Mouse (Mus musculus): Measurements from ENCODE around the gene Lcp2.

Gene Lcp2

DNA sequence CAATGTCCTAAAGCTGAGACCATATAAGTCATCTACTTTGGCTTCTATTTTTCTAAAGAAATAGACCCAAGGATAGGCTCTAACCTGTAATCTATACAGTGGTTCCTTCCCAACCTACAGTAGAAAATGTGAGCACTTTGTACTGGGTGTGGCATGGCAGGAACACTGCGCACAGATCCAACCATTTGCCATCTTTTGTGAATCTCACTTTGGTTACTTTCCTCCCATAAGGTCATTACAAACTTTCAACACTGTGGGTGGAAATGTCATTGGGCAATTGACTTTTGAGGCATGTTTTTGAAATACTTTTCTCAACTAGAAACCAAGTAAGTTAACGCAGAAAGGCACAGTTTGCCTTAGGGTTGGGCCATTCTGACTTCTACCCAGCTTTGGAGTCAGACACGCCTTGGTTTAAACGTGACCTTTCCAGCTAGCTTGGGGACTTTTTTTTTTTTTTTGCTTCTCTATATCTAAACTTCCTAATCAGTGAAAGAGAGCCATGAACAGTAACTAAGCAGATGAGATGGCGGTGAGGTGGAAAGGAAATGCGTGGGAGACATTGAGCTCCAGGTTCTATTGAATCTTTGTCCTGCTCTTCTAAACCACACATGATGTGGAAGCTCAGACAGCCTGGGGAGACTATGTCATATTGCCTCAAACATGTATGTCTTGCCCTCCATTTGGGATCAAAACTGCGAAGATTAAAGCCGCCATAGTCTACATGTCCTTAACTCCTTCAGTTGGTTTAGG, 1.8 kb downstream of the Lcp2 start:
- DNase-seq: no peak

GRCm38 (mm10) chr11:34049125-34049379, 2.3 kb downstream of the Lcp2 start:
- no peak for DNase-seq

- DNase-seq: no peak
Observed at GRCm38 (mm10) chr11:34050063-34050462, 3.3 kb downstream of the Lcp2 start.

DNA sequence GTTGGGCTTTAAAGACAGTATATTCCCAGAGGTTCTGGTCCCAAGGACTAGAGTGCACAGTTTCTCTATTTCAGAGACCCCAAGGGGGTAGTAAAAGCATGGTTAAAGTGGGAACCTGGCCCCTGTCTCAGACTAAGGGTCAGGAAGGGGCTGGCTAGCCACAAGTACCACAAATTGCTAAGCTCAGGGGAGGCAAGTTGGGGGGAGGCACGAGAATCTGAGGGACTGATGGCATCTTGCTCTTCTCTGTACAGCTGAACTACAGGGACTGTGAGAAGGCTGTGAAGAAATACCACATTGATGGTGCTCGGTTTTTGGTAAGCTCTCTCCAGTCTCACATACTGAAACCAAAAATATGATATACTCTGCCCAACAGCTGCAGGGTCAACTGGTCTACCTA, 3.9 kb downstream of the Lcp2 start:
- no peak for DNase-seq

GRCm38 (mm10) chr11:34053031-34053818, 6.5 kb downstream of the Lcp2 start:
- no peak for DNase-seq

GRCm38 (mm10) chr11:34054031-34054727, 7.5 kb downstream of the Lcp2 start:
- peak; percentile 15 for DNase-seq

DNA sequence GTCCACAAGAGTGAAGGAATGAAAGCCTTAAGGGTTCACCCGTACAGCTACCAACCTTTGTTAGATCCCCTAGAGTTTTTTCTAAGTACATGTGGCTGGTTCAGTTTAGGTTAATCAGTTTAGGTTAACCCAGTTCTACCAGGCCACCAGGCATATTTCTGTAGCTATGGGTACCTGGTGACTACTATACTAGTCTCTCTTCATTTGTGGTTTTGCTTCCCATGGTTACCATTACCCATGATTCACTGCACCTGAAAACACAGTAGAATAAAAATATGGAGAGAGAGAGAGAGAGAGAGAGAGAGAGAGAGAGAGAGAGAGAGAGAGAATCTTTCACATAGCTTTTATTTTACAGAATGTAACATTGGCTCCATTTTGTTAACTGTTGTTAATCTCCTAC, 10.0 kb downstream of the Lcp2 start:
- no peak for DNase-seq

- no peak for DNase-seq
Observed at GRCm38 (mm10) chr11:34058332-34058731, 11.6 kb downstream of the Lcp2 start.

DNA sequence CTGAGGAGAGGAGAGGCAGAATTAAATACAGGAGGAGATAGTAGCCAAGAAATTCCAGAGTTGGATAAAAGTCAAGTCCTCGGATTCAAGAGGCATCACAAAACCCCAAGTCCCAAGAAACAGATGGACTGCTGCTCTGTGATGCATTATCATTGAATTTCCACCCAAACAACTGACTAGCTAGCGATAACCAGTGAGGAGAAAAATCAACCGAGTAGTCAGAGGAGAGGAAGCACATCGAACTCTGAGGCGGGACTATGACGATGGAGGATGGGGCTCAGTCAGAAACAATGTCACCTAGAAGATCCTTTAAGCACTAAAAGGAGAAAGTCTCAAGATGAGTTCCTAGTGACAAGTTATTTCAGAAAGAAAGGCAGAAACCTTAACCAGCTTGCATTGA, 12.2 kb downstream of the Lcp2 start:
- no peak for DNase-seq

GRCm38 (mm10) chr11:34061740-34062139, 15.0 kb downstream of the Lcp2 start:
- DNase-seq: no peak

- no peak for DNase-seq
Observed at GRCm38 (mm10) chr11:34063257-34063656, 16.5 kb downstream of the Lcp2 start.

- DNase-seq: no peak
Observed at GRCm38 (mm10) chr11:34063702-34064485, 17.2 kb downstream of the Lcp2 start.

DNA sequence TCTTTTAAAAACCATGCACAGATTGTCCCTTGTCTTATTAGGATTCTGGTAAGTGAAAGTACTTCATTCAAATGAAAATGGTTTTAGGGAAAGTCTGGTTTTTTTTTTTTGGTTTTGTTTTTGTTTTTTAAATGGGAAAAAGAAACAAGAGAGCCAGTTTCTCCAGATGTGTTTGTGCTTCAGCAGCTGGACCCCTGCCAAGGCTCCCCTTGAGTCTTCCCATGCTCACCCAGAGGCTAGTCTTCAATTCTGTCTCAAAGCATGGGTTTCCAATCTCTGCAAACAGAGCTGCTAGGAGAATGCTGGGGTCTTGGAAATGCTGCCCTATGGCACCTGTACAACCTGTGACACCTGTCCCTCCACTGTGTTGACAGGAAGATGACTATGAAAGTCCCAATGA, 23.9 kb downstream of the Lcp2 start:
- no peak for DNase-seq

GRCm38 (mm10) chr11:34072309-34072708, 25.6 kb downstream of the Lcp2 start:
- no peak for DNase-seq

- DNase-seq: peak; percentile 36
Observed at GRCm38 (mm10) chr11:34073776-34074175, 27.1 kb downstream of the Lcp2 start.

DNA sequence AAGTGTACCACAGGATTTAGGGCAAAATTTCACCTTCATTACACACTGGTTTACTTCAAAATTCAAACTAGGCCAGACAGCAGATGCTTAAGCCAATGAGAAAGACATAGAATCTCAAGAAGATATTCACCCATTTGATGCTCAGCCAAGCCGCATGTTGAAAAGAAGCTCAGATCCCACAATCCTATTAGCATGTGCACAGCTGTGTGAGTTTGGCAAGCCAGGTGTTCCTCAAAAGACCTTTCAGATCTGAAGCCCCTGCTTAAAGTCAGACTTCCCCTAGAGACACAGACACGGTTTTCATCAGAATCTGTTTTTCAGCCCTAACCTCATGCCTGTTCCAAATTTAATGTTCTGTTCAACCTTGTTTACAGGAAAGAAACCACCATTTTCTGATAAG, 31.1 kb downstream of the Lcp2 start:
- DNase-seq: no peak

- no peak for DNase-seq
Observed at GRCm38 (mm10) chr11:34078581-34078980, 31.9 kb downstream of the Lcp2 start.

- no peak for DNase-seq
Observed at GRCm38 (mm10) chr11:34079542-34080464, 33.1 kb downstream of the Lcp2 start.

DNA sequence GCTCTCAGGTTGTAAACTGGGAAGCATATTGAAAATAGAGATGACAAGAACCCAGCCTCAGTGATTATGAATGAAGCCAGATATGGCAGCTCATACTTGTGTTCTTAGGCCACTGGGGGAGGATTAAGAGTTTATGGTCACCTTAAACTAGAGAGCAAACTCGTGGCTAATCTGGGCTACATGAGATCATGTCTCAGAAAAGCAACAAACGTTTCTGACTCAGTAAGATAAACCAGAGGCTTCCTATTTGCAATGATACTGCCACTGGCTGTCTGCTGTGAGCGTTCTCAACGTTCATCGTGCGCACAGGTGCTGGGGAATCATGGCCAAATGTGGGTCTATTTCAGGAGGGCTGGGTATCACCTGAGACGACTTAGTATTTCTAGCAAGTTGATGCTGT, 37.1 kb downstream of the Lcp2 start:
- DNase-seq: no peak

DNA sequence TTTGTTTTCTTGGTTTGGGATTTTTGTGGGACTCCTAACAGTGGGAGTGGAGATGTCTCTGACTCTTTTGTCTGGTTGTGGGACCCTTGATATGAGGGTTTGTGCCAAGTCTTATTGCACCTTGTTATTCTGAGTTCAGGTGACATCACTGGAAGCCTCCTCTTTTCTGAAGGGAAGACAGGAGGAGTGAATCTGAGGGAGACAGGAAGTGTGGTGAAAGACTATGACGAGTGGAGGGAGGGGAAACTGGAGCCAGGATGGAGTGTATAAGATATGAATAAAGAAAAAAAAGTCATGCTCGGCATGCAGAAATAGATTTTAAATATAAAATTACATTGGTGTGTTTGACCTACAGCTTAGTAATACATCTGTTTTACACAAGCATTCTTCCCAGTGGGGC, 37.9 kb downstream of the Lcp2 start:
- no peak for DNase-seq

- DNase-seq: no peak
Observed at GRCm38 (mm10) chr11:34086164-34086751, 39.5 kb downstream of the Lcp2 start.

GRCm38 (mm10) chr11:34087064-34087463, 40.3 kb downstream of the Lcp2 start:
- no peak for DNase-seq
